Mouse (Mus musculus) CD4-positive, CD25-positive, alpha-beta regulatory T cell, adult 2 months (primary cell): ENCODE data around the gene Ttc5.
A peak's percentile ranks its signal among the peaks of the same experiment; 100 is the strongest.
"Not testable (repeated sequence)": the region's sequence is repeated elsewhere in the genome, so short reads cannot be mapped to it uniquely, and the experiment has no call there.

Source experiments
- DNase-seq: peaks from one replicate; pipeline ENCODE4 v3.0.0-alpha.2; 2012; ENCODE audit warnings: low read depth, low spot score

Gene Ttc5

DNA sequence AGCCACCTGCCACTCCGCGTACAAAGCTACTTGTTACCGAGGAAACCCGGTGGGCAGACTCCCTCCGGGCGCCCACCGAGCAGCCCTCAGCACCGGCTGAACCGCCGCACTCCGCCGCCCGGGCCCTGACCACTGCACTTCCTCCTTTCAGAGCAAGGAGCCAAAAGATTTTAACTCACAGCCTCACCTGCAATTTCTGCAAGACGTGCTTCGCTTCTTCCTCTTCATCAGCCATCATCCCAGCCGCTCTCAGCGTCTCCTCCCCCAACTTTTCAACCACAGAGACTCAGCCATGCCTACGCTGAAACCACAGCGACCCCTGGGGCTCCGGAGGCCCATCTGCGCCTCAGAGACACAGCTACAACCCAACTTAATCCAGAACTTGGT is at the start of gene Ttc5:
Gene Ttc5 (minus strand): TSS at position 269 of the 387 bp plus-strand sequence.
- peak; percentile 97 for DNase-seq

DNA sequence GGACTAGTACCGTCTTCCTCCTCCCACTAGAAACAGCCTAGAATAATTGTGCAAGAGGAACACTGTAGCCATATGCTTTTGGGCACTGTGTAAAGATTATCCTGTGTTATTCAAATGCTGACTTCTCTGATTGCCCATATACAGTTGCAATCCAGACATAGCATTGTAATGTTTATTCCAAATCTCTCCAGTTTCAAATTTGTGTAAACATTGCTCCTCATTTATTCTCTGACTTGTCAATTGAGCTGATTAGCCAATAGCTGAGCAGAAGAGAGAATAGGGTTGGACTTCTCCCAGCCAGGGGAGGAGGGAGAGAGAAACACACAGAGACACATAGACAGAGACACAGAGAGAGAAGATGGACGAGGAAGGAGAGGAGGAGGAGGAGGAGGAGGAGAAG is 49.1 kb upstream of the Ttc5 start:
- no peak for DNase-seq

DNA sequence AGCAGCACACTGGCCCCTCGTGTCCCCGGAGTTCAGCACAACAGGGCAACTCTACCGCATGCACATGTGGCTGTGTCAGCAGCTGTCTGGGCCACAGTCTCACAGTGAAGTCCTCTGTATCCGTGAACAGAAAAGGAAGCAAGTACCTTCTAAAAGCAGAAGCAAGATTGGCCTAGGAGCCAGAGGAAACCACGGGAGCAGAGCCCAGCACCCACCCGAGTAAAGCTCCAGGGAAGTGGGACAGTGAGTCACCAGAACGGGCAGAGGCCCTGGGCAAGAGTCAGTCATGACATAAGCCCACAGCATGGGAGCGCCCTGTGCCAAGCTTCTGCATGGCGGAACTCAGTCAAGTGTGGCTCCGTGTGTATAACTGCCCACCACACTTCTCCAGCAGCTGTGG is 48.6 kb upstream of the Ttc5 start:
- DNase-seq: no peak

DNA sequence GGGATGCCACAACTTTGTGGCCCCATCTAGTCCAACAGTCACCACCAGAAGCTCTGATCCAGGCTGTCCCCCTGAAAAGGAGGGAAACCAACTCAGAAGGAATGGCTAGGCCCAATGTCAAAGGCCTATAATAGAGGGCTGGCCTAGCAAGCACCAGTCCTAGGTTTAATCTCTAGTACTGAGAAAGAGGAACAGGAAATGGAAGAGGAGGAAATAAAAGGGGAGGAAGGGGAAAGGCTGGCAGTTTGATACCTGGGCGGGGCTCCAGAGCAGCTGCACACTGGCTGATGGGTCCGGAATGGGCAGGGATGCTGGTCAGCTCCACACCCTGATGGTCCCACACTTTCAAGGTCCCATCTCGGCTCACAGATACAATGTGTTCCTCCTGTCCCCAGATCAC is 44.6 kb upstream of the Ttc5 start:
- no peak for DNase-seq

DNA sequence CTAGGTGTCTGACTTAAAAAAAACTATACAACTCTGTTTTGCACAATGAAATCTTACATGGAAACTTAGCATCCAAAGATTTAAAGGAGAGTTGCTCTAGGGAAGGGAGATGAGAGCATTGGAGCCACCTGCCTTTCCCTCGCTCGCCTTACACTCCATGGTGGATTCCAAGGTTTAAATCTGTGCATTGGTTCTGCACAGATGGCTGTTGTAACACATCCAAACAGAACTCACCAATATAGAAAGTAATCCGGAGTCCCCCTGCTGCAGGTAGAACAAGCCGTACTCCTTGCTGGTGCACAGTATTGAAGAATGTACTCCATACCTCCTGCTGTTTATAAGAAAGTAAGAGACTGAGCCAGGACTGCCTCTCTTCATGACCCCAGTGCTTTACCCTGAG is 41.3 kb upstream of the Ttc5 start:
- DNase-seq: no peak

DNA sequence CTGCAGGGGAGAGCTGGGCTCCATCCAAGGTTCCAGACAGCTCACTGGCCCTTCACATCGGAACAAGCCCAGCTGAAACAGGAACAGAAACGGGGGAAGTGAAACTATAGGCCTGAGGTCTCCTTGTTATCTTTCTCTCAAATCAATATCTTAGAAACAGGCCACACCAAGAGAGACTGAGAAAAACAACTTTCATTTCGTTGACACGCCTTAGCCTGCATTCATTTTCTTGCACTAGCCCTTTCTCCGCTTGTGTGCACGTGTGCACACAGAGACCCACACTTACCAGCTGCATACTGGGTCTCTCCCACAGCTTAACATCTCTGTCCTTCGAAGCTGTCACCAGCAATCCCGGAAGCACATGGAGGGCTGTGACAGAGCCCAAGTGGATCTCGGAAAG is 38.9 kb upstream of the Ttc5 start:
- peak; percentile 51 for DNase-seq

DNA sequence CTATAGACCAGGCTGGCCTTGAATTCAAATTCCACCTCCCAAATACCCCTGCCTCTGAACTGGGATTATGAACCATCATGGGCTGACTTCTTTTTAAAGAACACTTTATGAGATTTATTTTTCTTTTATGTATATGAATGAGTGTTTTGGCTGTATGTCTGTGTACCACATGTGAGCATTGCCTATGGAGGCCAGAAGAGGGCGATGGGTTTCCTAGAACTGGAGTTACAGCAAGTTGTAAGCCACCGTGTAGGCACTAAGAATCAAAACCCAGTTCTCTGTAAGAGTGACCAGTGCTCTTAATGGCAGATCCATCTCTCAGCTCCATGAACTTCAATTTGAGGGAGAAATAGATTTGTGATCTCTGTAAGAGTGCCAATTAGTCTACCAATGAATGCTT is 37.9 kb upstream of the Ttc5 start:
- DNase-seq: peak; percentile 61

DNA sequence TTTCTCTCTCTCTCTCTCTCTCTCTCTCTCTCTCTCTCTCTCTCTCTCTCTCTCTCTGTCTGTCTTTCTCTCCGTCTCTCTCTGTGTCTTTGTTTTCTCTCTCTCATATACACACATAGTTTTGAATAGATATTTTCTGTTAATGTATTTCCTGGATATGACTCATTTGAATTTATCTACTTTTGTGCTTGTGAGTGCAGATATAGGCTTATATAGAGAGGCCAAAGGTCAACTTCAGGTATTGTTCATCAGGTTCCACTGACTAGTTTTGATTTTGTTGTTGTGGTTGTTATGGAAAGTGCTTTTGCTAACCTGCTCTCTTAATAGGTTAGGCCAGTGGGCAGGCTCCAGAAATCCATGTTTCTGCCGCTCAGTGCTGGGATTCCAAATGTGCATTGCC is 27.7 kb upstream of the Ttc5 start:
- DNase-seq: no peak

DNA sequence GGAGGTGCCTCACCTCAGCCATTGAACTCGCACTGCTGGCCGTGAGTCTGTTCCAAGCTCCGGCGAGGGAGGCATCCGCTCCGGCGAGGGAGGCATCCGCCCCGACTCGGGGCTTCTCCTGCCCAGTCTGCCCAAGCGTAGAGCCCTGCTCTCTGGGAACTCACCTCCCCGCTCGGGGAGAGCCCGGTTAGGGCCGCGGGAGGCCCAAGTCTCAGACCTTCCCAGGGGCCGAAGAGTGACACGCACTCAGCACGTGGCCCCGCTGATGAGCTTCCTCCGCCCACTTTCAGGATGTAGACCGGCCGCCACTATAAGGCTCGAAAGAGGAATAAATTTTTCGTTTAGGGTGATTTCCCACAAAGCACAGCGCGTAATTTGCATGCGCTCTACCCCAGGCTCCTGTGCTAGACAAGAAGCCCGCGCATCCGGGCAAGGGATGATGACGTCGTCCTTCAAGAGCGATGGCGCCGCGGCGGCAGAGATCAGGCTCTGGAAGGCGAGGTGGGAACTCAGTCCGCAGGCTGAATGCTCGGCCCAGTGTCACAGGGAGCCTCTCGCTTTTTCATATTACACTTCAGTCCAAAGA is 22.3 kb upstream of the Ttc5 start, which contains the start of the genes Ccnb1ip1 and Parp2:
Gene Ccnb1ip1 (minus strand): TSS at position 246 of the 586 bp plus-strand sequence.
Gene Parp2 (plus strand): TSS at position 355 of the 586 bp plus-strand sequence.
- peak; percentile 97 for DNase-seq

DNA sequence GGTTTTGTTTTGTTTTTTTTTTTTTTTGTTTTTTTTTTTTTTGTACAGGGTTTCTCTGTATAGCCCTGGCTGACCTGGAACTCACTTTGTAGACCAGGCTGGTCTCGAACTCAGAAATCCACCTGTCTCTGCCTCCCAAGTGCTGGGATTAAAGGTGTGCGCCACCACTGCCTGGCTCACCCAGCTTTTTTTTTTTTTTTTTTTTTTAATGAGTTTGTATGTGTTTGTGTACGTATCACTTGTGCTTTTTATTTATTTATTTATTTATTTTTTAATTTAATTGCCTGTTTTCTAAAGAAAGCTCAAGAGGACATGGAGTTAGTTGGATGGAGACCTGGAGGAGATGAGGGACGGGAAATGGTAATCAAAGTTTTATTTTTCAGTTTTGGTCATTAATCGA is 21.1 kb upstream of the Ttc5 start:
- DNase-seq: not testable (repeated sequence)

DNA sequence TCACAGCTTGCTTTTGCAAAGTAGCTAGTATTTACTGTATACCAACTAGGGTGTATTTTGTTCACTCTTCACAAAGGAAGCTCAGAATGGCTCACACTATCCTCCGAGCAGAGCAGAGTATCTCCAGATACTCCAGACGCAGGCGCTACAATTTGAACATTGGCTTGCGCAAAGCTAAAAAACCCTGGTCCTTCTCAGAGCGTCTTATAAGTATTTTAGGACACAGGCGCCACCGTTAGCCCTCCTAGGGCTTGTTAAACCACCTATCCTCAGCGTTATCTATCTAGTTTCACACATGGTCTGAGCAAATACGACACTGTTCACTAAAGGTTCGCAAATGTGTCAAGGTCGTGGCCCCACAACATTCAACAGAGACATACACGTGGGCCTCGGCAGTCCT is 19.4 kb upstream of the Ttc5 start:
- DNase-seq: no peak

DNA sequence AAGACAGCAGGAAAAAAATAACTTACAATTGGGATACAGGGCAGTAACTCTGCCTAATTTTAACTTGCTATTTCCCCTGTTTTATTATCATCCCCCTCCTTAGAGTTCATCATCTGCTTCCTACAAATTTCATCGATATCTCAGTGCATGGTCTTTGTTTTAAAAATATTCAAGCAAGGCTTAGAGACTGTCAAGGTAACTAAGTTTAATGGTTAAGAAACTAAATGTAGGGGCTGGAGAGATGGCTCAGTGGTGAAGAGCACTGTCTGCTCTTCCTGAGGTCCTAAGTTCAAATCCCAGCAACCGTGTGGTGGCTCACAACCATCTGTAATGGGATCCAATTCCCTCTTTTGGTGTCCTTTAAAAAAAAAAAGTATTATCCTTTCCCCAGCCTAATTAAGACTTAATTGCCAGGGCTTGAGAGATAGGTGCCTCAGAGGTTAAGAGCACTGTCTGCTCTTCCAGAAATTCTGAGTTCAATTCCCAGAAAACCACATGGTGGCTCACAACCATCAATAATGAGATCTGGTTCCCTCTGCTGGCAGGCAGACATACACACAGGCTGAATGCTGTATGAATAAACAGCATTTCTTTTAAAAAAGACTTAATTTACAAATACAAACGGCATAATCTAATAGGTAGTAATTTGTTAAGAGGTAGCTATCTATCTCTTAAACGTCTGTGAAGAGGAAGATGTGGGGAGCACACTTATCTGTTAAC is 17.7 kb upstream of the Ttc5 start:
- peak; percentile 60 for DNase-seq

DNA sequence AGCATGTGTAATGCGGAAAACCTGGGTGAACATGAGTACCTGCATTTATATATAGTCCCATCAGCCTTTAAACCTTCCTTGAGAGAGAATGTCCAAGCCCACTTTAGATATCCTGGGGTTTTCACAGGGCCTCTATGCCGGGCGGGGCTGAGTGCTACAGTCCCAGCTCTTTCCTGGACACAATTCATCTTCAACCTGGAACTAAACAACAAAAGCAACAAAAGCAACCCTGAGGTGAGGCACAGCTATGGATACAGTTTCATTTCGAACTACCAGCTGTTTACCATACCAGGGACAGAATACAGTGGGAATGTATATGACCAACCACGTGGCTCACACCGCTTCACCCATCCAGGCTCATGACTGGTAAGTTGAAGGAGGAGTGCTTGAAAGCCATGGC is 17.1 kb upstream of the Ttc5 start:
- no peak for DNase-seq

DNA sequence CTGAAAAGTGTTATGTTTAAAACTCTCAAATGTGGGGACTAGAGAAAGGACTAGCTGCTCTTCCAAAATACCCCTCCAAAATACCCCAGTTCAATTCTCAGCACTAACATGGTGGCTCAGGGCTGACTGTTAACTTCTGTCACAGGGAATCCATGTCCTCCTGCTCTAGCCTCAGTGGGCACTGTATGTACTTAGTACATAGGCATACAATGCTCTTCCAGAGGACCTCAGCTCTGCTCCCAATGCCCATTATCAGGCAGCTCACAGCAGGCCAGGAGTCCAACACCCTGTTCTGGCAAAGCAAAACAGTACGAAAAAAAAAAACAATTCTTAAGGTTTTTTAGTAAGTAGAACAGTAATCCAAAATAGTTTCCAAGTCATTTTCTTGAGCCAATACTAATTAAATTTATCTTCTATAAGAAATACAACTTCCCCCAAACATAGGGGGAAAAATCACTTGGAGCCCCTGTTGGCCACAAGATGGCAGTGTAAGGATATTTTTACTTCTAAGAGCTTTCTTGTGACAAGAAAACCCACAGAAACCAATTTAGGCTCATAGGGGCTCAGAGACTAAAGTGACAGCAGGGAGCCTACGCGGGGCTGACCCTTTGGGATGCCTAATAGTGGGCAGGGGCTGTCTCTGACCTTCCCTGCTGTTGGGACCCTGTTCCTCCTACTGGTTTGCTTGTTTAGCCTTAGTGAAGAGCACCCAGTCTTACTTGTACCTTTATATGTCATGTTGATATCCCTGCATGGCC is 14.4 kb upstream of the Ttc5 start:
- DNase-seq: peak; percentile 83

DNA sequence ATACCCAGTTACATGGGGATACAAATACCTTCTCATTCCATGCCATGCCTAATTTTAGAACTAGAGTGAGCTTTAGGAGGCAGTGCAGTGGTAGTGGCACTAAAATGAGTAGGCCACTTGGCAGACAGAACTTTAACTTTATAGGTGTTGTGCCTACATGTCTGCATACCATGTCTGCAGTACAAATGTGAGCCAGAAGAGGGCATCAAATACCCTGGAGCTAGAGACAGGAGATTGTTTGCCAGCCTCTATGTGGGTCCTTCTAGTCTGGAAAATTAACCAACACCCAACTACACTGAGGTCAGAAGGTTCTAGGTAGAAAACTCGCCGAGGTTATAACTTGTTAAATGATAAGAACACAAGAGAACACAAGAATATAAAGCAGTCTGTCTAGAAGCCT is 13.2 kb upstream of the Ttc5 start:
- DNase-seq: peak; percentile 67

DNA sequence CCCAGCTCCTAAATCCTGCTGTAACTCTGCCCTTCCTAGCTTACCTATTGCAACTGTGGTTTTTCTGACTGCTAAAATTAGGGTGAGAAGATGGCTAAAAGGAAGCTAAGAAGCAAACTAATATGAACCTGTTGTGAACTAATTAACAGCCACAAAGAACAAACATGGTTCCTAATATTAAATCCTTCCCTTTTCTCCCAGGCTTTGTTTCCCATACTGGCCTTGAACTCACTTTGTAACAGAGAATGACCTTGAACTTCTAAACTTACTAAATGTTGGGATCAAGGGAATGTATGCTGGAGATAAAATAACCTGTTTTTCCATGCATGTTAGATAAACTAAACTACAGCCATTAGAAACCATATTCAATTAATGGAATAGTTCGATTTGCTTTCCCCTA is 11.1 kb upstream of the Ttc5 start:
- no peak for DNase-seq

DNA sequence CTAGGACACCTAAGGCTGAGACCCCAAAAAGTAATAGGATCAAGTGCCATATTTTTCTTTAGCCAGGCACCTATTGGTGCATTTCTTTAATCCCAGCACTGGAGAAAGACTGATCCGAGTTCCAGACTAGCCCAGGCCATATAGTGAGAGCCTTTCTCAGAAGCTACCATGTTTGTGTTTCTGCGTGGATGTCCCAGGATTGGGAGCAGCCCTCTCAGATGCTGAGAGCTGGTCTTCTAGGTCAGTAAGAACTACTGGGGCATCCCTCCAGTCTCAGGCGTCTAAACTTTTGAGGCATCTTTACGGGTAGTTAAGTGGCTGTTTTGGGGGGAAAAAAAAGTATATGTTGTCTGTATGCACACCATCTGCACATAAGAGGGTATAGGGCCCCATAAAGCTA is 10.6 kb upstream of the Ttc5 start:
- no peak for DNase-seq

DNA sequence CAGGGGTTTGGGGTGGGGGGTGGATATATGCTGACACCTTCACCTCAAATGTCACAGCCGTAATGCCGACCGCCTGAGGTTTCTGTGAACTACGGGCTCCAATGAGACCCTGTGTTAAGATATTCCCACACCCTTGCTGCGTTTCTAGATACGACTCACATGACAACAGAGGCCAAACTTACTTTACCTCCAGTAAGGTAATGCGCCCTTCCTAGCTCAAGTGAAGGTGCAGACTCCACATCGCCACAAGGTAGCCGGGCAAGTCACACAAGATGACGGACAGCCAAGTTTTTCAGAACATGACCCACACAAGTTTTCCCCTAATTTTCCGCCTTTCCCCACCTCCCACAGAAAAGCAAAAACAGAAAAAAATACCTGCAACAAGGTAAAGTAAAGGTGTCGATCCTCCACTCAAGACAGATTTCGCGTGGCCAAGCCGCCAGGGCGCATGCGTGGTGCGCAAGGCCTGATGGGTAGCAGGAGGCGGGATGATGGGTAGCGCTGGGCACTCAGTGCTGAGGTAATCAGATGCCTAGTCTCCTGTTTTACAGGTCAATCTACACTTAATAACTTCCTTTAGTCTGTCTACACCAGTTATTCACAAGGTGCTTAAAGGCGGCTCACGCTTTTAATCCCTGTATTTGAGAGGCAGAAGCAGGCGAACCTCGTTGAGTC is 10.1 kb upstream of the Ttc5 start:
- DNase-seq: no peak

DNA sequence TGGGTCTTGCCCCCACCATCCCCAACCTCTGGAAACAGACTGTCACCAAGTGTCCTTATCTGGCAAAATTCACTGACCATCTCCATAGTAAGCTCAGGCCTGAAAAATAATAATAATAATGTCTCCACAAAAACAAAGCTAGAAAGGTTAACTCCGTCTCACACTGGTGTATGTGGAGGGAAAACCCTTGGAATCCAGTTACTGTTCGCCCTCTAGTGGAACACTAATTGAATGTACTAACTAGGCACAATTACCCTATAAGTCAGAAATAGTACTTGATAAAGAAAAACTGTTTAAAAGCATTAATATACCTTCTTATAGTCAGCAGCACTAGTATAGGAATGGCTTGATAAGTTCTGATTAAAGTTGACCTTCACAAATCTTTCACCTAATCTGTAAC is 2.8 kb upstream of the Ttc5 start:
- peak; percentile 42 for DNase-seq

DNA sequence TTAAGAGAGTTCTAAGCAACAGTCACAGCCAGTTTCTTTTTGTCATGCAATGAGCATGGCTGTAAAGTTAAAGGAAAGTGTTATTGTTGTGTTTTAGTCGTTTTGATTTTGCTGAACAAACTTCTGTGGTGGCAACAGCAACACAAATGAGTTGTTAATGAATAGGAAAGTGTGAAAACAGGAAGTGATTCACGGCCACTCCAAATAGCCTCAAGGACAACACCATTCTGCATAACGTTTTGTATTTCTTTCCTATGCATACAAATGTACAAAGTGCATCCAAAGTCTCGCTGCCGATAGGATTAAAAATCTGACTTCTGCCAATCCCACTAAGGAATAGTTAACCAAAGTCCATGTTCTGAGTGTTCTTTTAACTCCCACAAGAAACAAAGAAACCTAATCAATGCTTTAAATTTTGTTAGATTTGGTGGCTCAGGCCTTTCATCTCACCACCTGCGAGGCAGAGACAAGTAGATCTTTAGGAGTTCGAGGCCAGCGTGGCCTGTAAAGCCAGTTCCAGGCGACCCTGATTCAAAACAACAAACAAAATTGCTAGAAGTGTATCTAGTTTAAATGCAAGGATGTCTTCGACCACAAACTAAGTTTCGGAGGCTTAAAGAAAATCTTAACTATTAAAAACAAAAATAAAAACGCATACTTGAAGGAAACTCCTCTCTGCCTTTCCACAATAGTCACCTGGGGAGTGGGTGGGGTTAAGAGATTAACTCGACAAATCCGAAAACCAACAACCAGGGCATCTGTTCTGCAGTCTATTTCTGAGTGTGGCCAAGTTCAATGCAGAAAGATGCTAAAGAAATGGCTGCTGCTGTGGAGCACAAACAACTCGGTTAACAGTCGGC is 698 bp downstream of the Ttc5 start:
- DNase-seq: peak; percentile 49

DNA sequence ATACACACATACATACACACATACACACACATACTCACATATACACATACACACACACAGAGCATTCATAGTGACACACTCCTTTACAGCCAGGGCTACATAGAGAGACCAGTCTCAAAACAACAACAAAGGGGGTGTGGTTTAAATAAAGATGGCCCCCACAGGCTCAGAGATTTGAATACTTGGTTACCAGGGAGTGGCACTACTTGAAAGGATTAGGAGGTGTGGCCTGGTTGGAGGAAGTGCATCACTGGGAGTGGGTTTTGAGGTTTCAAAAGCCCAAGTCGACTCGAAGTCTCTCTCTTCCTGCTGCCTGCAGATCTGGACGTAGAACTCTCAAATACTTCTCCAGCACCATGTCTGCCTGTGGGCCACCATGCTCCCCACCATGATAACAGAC is 3.2 kb downstream of the Ttc5 start:
- no peak for DNase-seq
